Mouse (Mus musculus): ENCODE data around the gene Rgs19. TPM values are rescaled to one million over a fixed set of nuclear protein-coding genes. Genes with fewer than 3 reads are reported as not detected.

Gene Rgs19
- polyA plus RNA-seq, 1 experiment from 2014 or later: 64.2 TPM

DNA sequence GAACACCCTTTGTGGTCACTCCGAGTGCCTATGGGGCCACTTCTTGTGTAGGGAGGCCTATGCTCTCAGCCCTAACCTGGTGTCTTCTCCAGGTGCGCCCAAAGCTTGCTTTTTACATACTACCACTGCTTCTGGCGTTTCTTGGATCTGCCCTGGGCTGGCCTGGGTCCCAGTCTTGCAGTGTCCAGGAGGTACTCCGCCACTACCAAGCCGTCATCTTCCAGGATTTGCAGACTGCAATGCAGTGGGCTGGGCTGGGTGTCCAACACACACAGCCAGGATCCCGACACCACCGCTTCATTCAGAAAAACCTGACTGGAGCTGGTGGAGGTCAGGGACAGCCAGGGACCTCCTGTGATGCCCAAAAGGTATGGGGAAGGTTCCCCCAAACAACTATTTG is 35.2 kb downstream of the Rgs19 start:
- no peak overlapping the region for H3K27ac ChIP-seq (ENCODE audit: low read depth)
- no peak for DNase-seq (ENCODE audit: low spot score)
- H3K4me2 ChIP-seq (ENCODE audit: low read length): no peak overlapping the region
- no peaks in the 10 kb centered on the region for H3K27me3 ChIP-seq (replicated peaks; ENCODE audit: control insufficient read depth, insufficient read depth, low read length)
- no peaks in the 10 kb centered on the region for H3K4me1 ChIP-seq (replicated peaks; ENCODE audit: control insufficient read depth, insufficient read depth, low read length)
- H3K9ac ChIP-seq (ENCODE audit: low read length): no peak overlapping the region
- no peaks in the 10 kb centered on the region for H3K9me3 ChIP-seq (ENCODE audit: control insufficient read depth, low read length)
- peaks cover 37% of the 10 kb centered on the region for H3K36me3 ChIP-seq (ENCODE audit: control insufficient read depth, insufficient read depth, low read length)
- WGBS: 83% methylated on average over 7 of the region's 7 CpGs
- H3K4me3 ChIP-seq (ENCODE audit: low read depth, low read length): no peak overlapping the region
- ATAC-seq (replicated peaks; ENCODE audit: low FRiP score, low TSS enrichment, low read depth): no peak

- no peak overlapping the region for H3K4me3 ChIP-seq (ENCODE audit: low read depth, low read length)
- DNase-seq (ENCODE audit: low spot score): no peak
Measured at GRCm38 (mm10) chr2:181657441-181657840, 36.3 kb downstream of the Rgs19 start.

DNA sequence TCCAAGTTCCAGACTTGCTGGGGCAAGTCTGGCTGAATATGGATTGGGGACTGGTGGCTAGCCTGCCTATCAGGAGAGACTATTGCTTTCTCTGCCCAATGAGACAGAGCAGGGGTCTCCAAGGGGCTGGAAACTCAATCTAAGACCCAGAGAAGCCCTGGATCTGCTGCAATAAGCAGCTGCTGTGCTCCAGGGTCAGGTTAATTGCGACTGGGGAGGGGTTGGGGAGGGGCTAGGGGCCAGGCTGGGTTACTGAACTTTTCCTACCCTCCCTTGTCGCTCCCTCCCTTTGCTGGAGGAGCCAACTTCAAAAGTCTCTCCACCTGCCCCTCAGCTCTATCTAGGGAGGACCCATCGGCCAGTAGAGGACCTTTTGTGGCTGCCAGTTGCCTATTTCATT is 37.0 kb downstream of the Rgs19 start, which contains the start of gene Gm29797:
Gene Gm29797 (plus strand): TSS at position 301 of the 400 bp plus-strand sequence.
- Histone ChIP-seq H3K27ac (ENCODE audit: low read depth) (no peak within 1 kb of the TSS), H3K4me2 (ENCODE audit: low read length) (no peak within 1 kb of the TSS), H3K9me3 (ENCODE audit: control insufficient read depth, low read length) (no peaks in the 10 kb centered on the region), H3K4me1 (replicated peaks; ENCODE audit: control insufficient read depth, insufficient read depth, low read length) (no peaks in the 10 kb centered on the region), H3K9ac (ENCODE audit: low read length) (no peak within 1 kb of the TSS), H3K27me3 (replicated peaks; ENCODE audit: control insufficient read depth, insufficient read depth, low read length) (no peaks in the 10 kb centered on the region), H3K4me3 (ENCODE audit: low read depth, low read length) (no peak within 1 kb of the TSS), H3K36me3 (ENCODE audit: control insufficient read depth, insufficient read depth, low read length) (peaks cover 55% of the 10 kb centered on the region)
- ATAC-seq (replicated peaks; ENCODE audit: low FRiP score, low TSS enrichment, low read depth) (no peak), DNase-seq (ENCODE audit: low spot score) (no peak)
- WGBS: 61% methylated on average over 3 of the region's 3 CpGs

More at GRCm38 (mm10) chr2:181657441-181657840, 36.3 kb downstream of the Rgs19 start:
- H3K4me1 ChIP-seq (replicated peaks; ENCODE audit: control insufficient read depth, insufficient read depth, low read length): no peaks in the 10 kb centered on the region
- no peaks in the 10 kb centered on the region for H3K27me3 ChIP-seq (replicated peaks; ENCODE audit: control insufficient read depth, insufficient read depth, low read length)
- H3K27ac ChIP-seq (ENCODE audit: low read depth): no peak overlapping the region
- H3K9me3 ChIP-seq (ENCODE audit: control insufficient read depth, low read length): no peaks in the 10 kb centered on the region
- peaks cover 48% of the 10 kb centered on the region for H3K36me3 ChIP-seq (ENCODE audit: control insufficient read depth, insufficient read depth, low read length)
- 70% methylated on average over 2 of the region's 2 CpGs for WGBS
- H3K4me2 ChIP-seq (ENCODE audit: low read length): no peak overlapping the region
- no peak for ATAC-seq (replicated peaks; ENCODE audit: low FRiP score, low TSS enrichment, low read depth)
- H3K9ac ChIP-seq (ENCODE audit: low read length): no peak overlapping the region

DNA sequence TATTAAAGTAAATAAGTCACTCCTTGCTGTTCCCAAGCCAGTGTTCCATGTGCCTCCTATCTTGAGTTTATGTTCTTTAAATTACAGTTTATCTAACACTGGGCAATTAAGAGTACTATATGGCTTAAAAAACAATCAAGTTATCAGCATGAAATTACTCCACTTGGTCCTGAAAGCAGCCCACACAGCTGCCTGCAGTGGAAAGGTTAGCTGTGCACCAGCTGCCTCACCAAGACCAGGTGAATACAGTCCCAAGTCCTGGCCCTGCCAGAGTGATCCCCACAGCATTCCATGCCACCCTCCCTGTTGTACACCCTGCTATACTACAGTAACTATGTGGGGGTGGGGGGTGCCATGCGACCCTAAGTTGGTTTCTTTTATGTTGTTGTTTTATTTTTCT is 40.3 kb downstream of the Rgs19 start:
- H3K27ac ChIP-seq (ENCODE audit: low read depth): no peak overlapping the region
- no peak overlapping the region for H3K4me2 ChIP-seq (ENCODE audit: low read length)
- no peaks in the 10 kb centered on the region for H3K27me3 ChIP-seq (replicated peaks; ENCODE audit: control insufficient read depth, insufficient read depth, low read length)

DNA sequence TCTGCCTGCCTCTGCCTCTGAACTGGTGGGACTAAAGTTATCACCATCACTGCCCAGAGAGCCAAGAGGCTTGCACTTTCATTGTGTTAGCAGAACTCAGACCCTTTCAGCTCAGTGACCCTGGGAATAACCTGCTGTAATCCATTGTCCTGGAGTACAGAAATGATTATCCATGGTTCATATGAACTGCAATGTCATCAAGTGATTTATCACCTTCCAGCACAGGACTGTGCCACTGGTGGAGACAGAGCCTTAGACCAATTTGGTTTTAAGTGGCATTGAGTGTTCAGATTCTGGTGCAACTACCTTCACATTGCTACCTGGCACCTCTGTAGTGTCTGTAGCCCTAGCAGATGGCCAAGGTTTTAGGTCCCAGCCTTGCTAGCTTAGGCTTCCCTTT is 40.7 kb downstream of the Rgs19 start:
- ATAC-seq (replicated peaks; ENCODE audit: low FRiP score, low TSS enrichment, low read depth): peak; percentile 7; the same call in 1 of the 2 replicates
- Histone ChIP-seq H3K36me3 (ENCODE audit: control insufficient read depth, insufficient read depth, low read length) (peaks cover 90% of the 10 kb centered on the region), H3K9me3 (ENCODE audit: control insufficient read depth, low read length) (no peaks in the 10 kb centered on the region), H3K4me1 (replicated peaks; ENCODE audit: control insufficient read depth, insufficient read depth, low read length) (no peaks in the 10 kb centered on the region), H3K27me3 (replicated peaks; ENCODE audit: control insufficient read depth, insufficient read depth, low read length) (no peaks in the 10 kb centered on the region), H3K4me3 (ENCODE audit: low read depth, low read length) (no peak overlapping the region), H3K27ac (ENCODE audit: low read depth) (no peak overlapping the region), H3K9ac (ENCODE audit: low read length) (no peak overlapping the region), H3K4me2 (ENCODE audit: low read length) (no peak overlapping the region)
- DNase-seq (ENCODE audit: low spot score): no peak

More for the DNA sequence above, 40.3 kb downstream of the Rgs19 start:
- WGBS: 77% methylated on average over 1 of the region's 1 CpGs
- no peaks in the 10 kb centered on the region for H3K9me3 ChIP-seq (ENCODE audit: control insufficient read depth, low read length)
- H3K4me1 ChIP-seq (replicated peaks; ENCODE audit: control insufficient read depth, insufficient read depth, low read length): no peaks in the 10 kb centered on the region
- no peak overlapping the region for H3K4me3 ChIP-seq (ENCODE audit: low read depth, low read length)
- DNase-seq (ENCODE audit: low spot score) (no peak), ATAC-seq (replicated peaks; ENCODE audit: low FRiP score, low TSS enrichment, low read depth) (peak; percentile 77)
- H3K9ac ChIP-seq (ENCODE audit: low read length): no peak overlapping the region
- peaks cover 85% of the 10 kb centered on the region for H3K36me3 ChIP-seq (ENCODE audit: control insufficient read depth, insufficient read depth, low read length)

- Histone ChIP-seq H3K27me3 (replicated peaks; ENCODE audit: control insufficient read depth, insufficient read depth, low read length) (no peaks in the 10 kb centered on the region), H3K9ac (ENCODE audit: low read length) (no peak overlapping the region), H3K4me2 (ENCODE audit: low read length) (no peak overlapping the region), H3K27ac (ENCODE audit: low read depth) (no peak overlapping the region), H3K9me3 (ENCODE audit: control insufficient read depth, low read length) (no peaks in the 10 kb centered on the region), H3K4me1 (replicated peaks; ENCODE audit: control insufficient read depth, insufficient read depth, low read length) (no peaks in the 10 kb centered on the region), H3K4me3 (ENCODE audit: low read depth, low read length) (no peak overlapping the region), H3K36me3 (ENCODE audit: control insufficient read depth, insufficient read depth, low read length) (peaks cover 90% of the 10 kb centered on the region)
- DNase-seq (ENCODE audit: low spot score): no peak
- no peak for ATAC-seq (replicated peaks; ENCODE audit: low FRiP score, low TSS enrichment, low read depth)
- WGBS: 97% methylated on average over 10 of the region's 10 CpGs
Measured at GRCm38 (mm10) chr2:181648926-181649325, 44.9 kb downstream of the Rgs19 start.

DNA sequence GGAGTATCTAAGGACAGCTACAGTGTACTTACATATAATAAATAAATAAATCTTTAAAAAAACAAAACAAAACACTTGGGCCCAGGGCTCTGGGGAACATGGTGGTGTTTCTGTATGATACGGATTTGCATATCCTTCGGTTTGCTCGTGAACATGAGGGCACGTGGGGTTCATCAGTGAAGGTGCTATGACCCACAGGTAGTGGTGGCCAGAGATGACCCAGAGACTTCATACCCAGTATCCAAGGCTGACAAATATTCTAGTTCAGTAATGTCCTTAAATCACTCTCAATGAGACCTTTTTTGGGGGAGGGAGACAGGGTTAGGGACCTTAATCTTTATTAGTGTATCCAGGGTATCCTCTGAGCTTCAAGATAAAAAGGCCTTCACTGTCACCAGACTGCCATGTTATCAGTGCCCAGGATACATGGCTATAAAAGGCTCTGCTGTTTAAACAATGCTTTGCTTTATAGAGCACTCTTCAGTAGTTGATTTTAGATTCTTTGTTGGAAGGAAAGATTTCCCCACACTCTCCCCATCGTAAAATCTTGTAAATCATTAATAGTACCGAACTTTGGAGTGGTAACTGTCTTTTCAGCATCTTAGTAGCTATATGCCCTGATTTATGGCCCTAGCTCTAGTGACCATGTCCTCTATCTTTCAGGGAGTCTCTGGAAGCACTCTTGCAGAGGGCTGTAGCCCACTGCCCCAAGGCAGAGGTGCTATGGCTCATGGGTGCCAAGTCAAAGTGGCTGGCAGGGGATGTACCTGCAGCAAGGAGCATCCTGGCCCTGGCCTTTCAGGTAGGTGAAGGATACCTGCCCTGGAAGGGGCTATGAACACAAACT is 46.9 kb downstream of the Rgs19 start:
- DNase-seq (ENCODE audit: low spot score) (peak; percentile 60), ATAC-seq (replicated peaks; ENCODE audit: low FRiP score, low TSS enrichment, low read depth) (peak; percentile 84)
- no peak overlapping the region for H3K9ac ChIP-seq (ENCODE audit: low read length)
- peaks cover 84% of the 10 kb centered on the region for H3K36me3 ChIP-seq (ENCODE audit: control insufficient read depth, insufficient read depth, low read length)
- H3K4me3 ChIP-seq (ENCODE audit: low read depth, low read length): no peak overlapping the region
- no peaks in the 10 kb centered on the region for H3K27me3 ChIP-seq (replicated peaks; ENCODE audit: control insufficient read depth, insufficient read depth, low read length)
- no peaks in the 10 kb centered on the region for H3K9me3 ChIP-seq (ENCODE audit: control insufficient read depth, low read length)
- no peak overlapping the region for H3K27ac ChIP-seq (ENCODE audit: low read depth)
- no peaks in the 10 kb centered on the region for H3K4me1 ChIP-seq (replicated peaks; ENCODE audit: control insufficient read depth, insufficient read depth, low read length)
- no peak overlapping the region for H3K4me2 ChIP-seq (ENCODE audit: low read length)
- WGBS: 76% methylated on average over 6 of the region's 6 CpGs

GRCm38 (mm10) chr2:181645666-181646065 is 48.1 kb downstream of the Rgs19 start:
- DNase-seq (ENCODE audit: low spot score): no peak
- peaks cover 83% of the 10 kb centered on the region for H3K36me3 ChIP-seq (ENCODE audit: control insufficient read depth, insufficient read depth, low read length)
- no peak overlapping the region for H3K27ac ChIP-seq (ENCODE audit: low read depth)
- H3K4me2 ChIP-seq (ENCODE audit: low read length): no peak overlapping the region
- no peak overlapping the region for H3K9ac ChIP-seq (ENCODE audit: low read length)
- H3K9me3 ChIP-seq (ENCODE audit: control insufficient read depth, low read length): no peaks in the 10 kb centered on the region
- no peaks in the 10 kb centered on the region for H3K27me3 ChIP-seq (replicated peaks; ENCODE audit: control insufficient read depth, insufficient read depth, low read length)
- ATAC-seq (replicated peaks; ENCODE audit: low FRiP score, low TSS enrichment, low read depth): no peak
- H3K4me3 ChIP-seq (ENCODE audit: low read depth, low read length): no peak overlapping the region
- H3K4me1 ChIP-seq (replicated peaks; ENCODE audit: control insufficient read depth, insufficient read depth, low read length): no peaks in the 10 kb centered on the region
- WGBS: 91% methylated on average over 3 of the region's 3 CpGs

DNA sequence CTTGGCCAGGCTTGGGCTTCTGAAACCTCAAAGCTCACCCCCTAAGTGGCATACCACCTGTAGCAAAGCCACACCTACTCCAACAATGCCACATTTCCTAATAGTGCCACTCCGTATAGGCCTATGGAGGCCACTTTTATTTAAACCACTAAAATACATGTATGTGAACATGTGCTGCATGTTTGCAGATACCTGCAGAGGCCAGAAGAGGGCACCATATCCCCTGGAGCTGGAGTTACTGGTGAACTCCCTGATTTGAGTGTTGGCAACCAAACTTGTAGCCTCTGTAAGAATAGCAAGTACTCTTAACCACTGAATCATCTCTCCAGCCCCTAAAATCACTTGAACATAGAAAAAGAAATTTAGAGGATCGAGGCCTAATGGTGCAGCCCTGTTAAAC is 49.4 kb downstream of the Rgs19 start:
- no peak overlapping the region for H3K27ac ChIP-seq (ENCODE audit: low read depth)
- H3K4me3 ChIP-seq (ENCODE audit: low read depth, low read length): no peak overlapping the region
- H3K4me2 ChIP-seq (ENCODE audit: low read length): no peak overlapping the region
- DNase-seq (ENCODE audit: low spot score) (no peak), ATAC-seq (replicated peaks; ENCODE audit: low FRiP score, low TSS enrichment, low read depth) (no peak)
- no peaks in the 10 kb centered on the region for H3K27me3 ChIP-seq (replicated peaks; ENCODE audit: control insufficient read depth, insufficient read depth, low read length)
- no peaks in the 10 kb centered on the region for H3K4me1 ChIP-seq (replicated peaks; ENCODE audit: control insufficient read depth, insufficient read depth, low read length)
- no peaks in the 10 kb centered on the region for H3K9me3 ChIP-seq (ENCODE audit: control insufficient read depth, low read length)
- peaks cover 83% of the 10 kb centered on the region for H3K36me3 ChIP-seq (ENCODE audit: control insufficient read depth, insufficient read depth, low read length)
- WGBS: 96% methylated on average over 2 of the region's 2 CpGs
- H3K9ac ChIP-seq (ENCODE audit: low read length): no peak overlapping the region

All from intestine, embryonic 14.5 days (tissue).